Mouse (Mus musculus) CH12.LX (cell line): Measurements from ENCODE around the gene Rer1.

Experiments used
- CHD2 ChIP-seq: IDR thresholded peaks from 2 replicates; pipeline ENCODE4 v1.6.1; 2011; ENCODE audit warnings: low read length, improper control_type of control experiment
- CTCF ChIP-seq, 2 experiments: IDR thresholded peaks in 1 of 2; conservative IDR thresholded peaks in 1 of 2; 2 replicates each; pipeline ENCODE4 v1.5.1; 2011 to 2012; ENCODE audit warnings: low read depth in 2 of 2, low read length in 2 of 2, improper control_type of control experiment in 1 of 2, inconsistent platforms in 1 of 2, mild to moderate bottlenecking in 1 of 2, moderate library complexity in 1 of 2
- E2F4 ChIP-seq: IDR thresholded peaks from 2 replicates; pipeline ENCODE4 v1.6.1; 2011; ENCODE audit warnings: low read depth, low read length, improper control_type of control experiment; ENCODE audit not compliant: insufficient replicate concordance
- EP300 ChIP-seq: IDR thresholded peaks from 2 replicates; pipeline ENCODE4 v1.6.1; 2011; ENCODE audit warnings: low read length, improper control_type of control experiment
- ETS1 ChIP-seq: conservative IDR thresholded peaks from 2 replicates; pipeline ENCODE4 v1.6.1; 2012; ENCODE audit warnings: low read depth, mild to moderate bottlenecking, inconsistent platforms, low read length, improper control_type of control experiment, moderate library complexity
- HCFC1 ChIP-seq: IDR thresholded peaks from 2 replicates; pipeline ENCODE4 v1.6.1; 2012; ENCODE audit warnings: low read depth, mild to moderate bottlenecking, inconsistent platforms, low read length, improper control_type of control experiment
- IRF4 ChIP-seq: IDR thresholded peaks from 2 replicates; pipeline ENCODE4 v1.6.1; 2014; ENCODE audit warnings: low read depth, mild to moderate bottlenecking, inconsistent platforms, low read length, improper control_type of control experiment
- MAFK ChIP-seq: IDR thresholded peaks from 2 replicates; pipeline ENCODE4 v1.6.1; 2011; ENCODE audit warnings: low read length, improper control_type of control experiment; ENCODE audit not compliant: insufficient replicate concordance
- MAZ ChIP-seq: IDR thresholded peaks from 2 replicates; pipeline ENCODE4 v1.6.1; 2012; ENCODE audit warnings: low read depth, mild to moderate bottlenecking, inconsistent platforms, low read length, improper control_type of control experiment, moderate library complexity
- MXI1 ChIP-seq: IDR thresholded peaks from 2 replicates; pipeline ENCODE4 v1.6.1; 2011; ENCODE audit warnings: mild to moderate bottlenecking, low read depth, low read length, improper control_type of control experiment
- NRF1 ChIP-seq: IDR thresholded peaks from 2 replicates; pipeline ENCODE4 v1.6.1; 2014; ENCODE audit warnings: low read depth, mild to moderate bottlenecking, inconsistent platforms, low read length, improper control_type of control experiment, moderate library complexity
- POLR2A ChIP-seq: IDR thresholded peaks from 2 replicates; pipeline ENCODE4 v1.6.1; 2011; ENCODE audit warnings: low read depth, mild to moderate bottlenecking, improper control_type of control experiment, low read length
- USF1 ChIP-seq: IDR thresholded peaks from 2 replicates; pipeline ENCODE4 v1.6.1; 2014; ENCODE audit warnings: low read depth, mild to moderate bottlenecking, inconsistent platforms, low read length, improper control_type of control experiment
- ZNF384 ChIP-seq: IDR thresholded peaks from 2 replicates; pipeline ENCODE4 v1.6.1; 2012; ENCODE audit warnings: low read depth, low read length, improper control_type of control experiment, inconsistent platforms

GRCm38 (mm10) chr4:155066834-155067522, 19.2 kb downstream of the Rer1 start, which contains the start of gene Pex10:
- TF ChIP-seq POLR2A (peak; percentile 86), MAFK (no peak), CTCF (conservative IDR thresholded peaks at IDR 0.05 in 1 of 2, IDR thresholded peaks at IDR 0.05 in 1 of 2; ENCODE audit: low read depth in 2 of 2, low read length in 2 of 2) (no peak), HCFC1 (peak; percentile 61), NRF1 (peak; percentile 99), EP300 (no peak), IRF4 (no peak), CHD2 (no peak), E2F4 (no peak), ETS1 (no peak), MXI1 (peak; percentile 3; the same call in 1 of the 2 replicates), MAZ (no peak; the same call in 1 of the 2 replicates), ZNF384 (no peak), USF1 (no peak)
